Mouse (Mus musculus) frontal cortex, adult 2 months (tissue): Measurements from ENCODE around the gene Gm49318. TPM values are rescaled to one million over a fixed set of nuclear protein-coding genes. Genes with fewer than 3 reads are reported as not detected.

Experiments
- DNase-seq, 2 experiments: peaks; one replicate each; pipeline ENCODE4 v3.0.0; 2022; ENCODE audit warnings: low spot score in 1 of 2; ENCODE audit errors: extremely low spot score in 1 of 2
- polyA plus RNA-seq: library from polyadenylated mRNA; depleted of rRNA; stranded (reverse); fragments of >200 nt; gene quantifications from 2 replicates; pipeline ENCODE4 v1.2.3, GENCODE M21; 2012

Gene Gm49318
- polyA plus RNA-seq, 1 experiment = 0.54 TPM

GRCm38 (mm10) chr9:22037826-22038225, 33.2 kb downstream of the Gm49318 start:
- DNase-seq = no peak

- DNase-seq = no peak
Observed at GRCm38 (mm10) chr9:22035300-22036044, 35.6 kb downstream of the Gm49318 start.

GRCm38 (mm10) chr9:22030386-22030785, 40.7 kb downstream of the Gm49318 start:
- DNase-seq = no peak

GRCm38 (mm10) chr9:22028467-22028866, 42.6 kb downstream of the Gm49318 start:
- DNase-seq = no peak

- DNase-seq = no peak
Observed at GRCm38 (mm10) chr9:22024592-22024991, 46.5 kb downstream of the Gm49318 start.

- DNase-seq = no peak
Observed at GRCm38 (mm10) chr9:22017208-22017825, 53.7 kb downstream of the Gm49318 start.

GRCm38 (mm10) chr9:22016245-22016644, 54.8 kb downstream of the Gm49318 start:
- DNase-seq = no peak

- no peak for DNase-seq
Observed at GRCm38 (mm10) chr9:22012731-22013130, 58.3 kb downstream of the Gm49318 start.

GRCm38 (mm10) chr9:22011055-22011454, 60.0 kb downstream of the Gm49318 start:
- no peak for DNase-seq

GRCm38 (mm10) chr9:22004546-22004945, 66.5 kb downstream of the Gm49318 start:
- DNase-seq = no peak

GRCm38 (mm10) chr9:22003163-22003554, 67.9 kb downstream of the Gm49318 start:
- peak in 1 of 2 experiments; percentile 56 for DNase-seq

- peak; percentile 99 to 100 for DNase-seq
Observed at GRCm38 (mm10) chr9:22002194-22003162, 68.6 kb downstream of the Gm49318 start, which contains the start of the genes Ccdc151 and Prkcsh. TSS of gene Ccdc151 (minus strand) at chr9:22002634. TSS of gene Prkcsh (plus strand) at chr9:22002806.

- no peak for DNase-seq
Observed at GRCm38 (mm10) chr9:22001633-22002032, 69.4 kb downstream of the Gm49318 start.

GRCm38 (mm10) chr9:22000296-22000695, 70.8 kb downstream of the Gm49318 start:
- DNase-seq = no peak

- no peak for DNase-seq
Observed at GRCm38 (mm10) chr9:21996178-21996867, 74.7 kb downstream of the Gm49318 start.

- DNase-seq = no peak
Observed at GRCm38 (mm10) chr9:21992227-21992626, 78.8 kb downstream of the Gm49318 start.

- DNase-seq = no peak
Observed at GRCm38 (mm10) chr9:21989230-21990110, 81.6 kb downstream of the Gm49318 start, which contains the start of gene Rgl3. TSS of gene Rgl3 (minus strand) at chr9:21989446.

- no peak for DNase-seq
Observed at GRCm38 (mm10) chr9:21988421-21989101, 82.5 kb downstream of the Gm49318 start.
